26 mouse cellular contexts compared by ENCODE assay signal in genomic region chr5:128805092-128805491, GRCm38 (mm10).
"Had no signal": no experiment of that assay in that cellular context is flagged by ENCODE, and none has a peak within 500 bp of the region (broad histone marks: within the 10 kb centered on the region; RNA-seq: fewer than 3 reads in every experiment).

No protein-coding gene starts in this region.

- H3K4me3 ChIP-seq: embryonic facial prominence, embryonic 10.5 days; embryonic facial prominence, embryonic 12.5 days; embryonic facial prominence, embryonic 13.5 days; embryonic facial prominence, embryonic 15.5 days; erythroblast, embryonic 14.5 days; forebrain, embryonic 10.5 days; forebrain, embryonic 12.5 days; forebrain, embryonic 13.5 days; forebrain, embryonic 15.5 days; gastrocnemius, adult 2 months; heart, adult 2 months had no signal

- H3K27ac ChIP-seq: embryonic facial prominence, embryonic 10.5 days; embryonic facial prominence, embryonic 12.5 days; embryonic facial prominence, embryonic 13.5 days; embryonic facial prominence, embryonic 15.5 days; forebrain, embryonic 10.5 days; forebrain, embryonic 12.5 days; forebrain, embryonic 13.5 days; forebrain, embryonic 15.5 days; gastrocnemius, adult 2 months; heart, adult 2 months had no signal

- DNase-seq: cerebellum, adult 8-10 months; cerebellum, adult 9-10 months; cerebellum, adult 9-11 months; cerebellum, postnatal 10 days; cerebellum, postnatal 14 days; cerebellum, postnatal 25 days; cerebellum, postnatal 36 days; embryo, embryonic 11 days; forebrain, postnatal 0 days; gastrocnemius, adult 2 months; gastrocnemius, postnatal 10 days; gastrocnemius, postnatal 14 days; gastrocnemius, postnatal 25 days; gastrocnemius, postnatal 36 days; heart, adult 11 months; heart, adult 18-20 months; heart, adult 2 months had no signal
